Mouse (Mus musculus): ENCODE measurements at regions not wholly inside any gene's neighbourhood (a gene's known extent, or its start where the extent isn't known, plus 50 kb on each side); places are given as distances from the start of the nearest gene placed in this dataset.

DNA sequence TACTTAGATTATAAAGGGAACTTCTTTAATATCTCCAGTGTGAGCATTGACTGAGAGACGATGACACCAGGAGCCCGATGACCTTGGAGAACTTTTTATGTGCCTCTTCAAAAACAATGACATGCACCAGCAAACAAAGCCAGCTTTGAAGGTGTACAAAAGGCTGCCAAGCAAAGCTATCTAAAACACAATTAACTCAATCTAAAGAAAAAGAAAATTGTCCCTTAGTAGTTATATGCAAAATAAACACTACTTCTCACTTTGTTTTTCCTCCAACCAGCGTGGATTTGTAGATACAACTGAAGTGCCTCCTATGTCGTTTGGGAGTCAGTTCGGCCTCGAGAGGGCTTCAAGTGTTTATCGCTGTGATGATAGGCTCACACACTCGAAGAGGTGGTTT, 189.0 kb upstream of the Tle4 start:
- no peak for DNase-seq (ENCODE audit: low spot score)

DNA sequence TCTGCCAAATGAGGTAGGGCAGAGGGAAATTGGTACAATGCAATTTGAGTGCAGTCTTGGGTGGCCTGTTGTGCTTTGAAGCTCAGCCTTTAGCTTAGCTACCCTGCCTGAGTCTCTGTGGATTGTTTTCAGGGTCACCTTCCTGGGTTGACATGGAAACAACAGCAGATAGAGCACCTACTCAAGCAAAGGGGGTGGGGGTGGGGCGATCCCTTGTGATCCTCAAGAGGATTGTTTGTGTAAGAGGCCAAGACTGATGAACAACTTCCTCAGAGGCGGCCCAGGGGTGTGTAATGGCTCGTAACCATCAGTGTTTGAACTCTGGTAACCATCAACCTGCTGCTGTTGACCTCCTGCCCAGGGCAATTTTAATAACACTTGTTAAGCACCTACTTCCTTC, 187.8 kb upstream of the Tle4 start:
- DNase-seq (ENCODE audit: low spot score), result no peak

DNA sequence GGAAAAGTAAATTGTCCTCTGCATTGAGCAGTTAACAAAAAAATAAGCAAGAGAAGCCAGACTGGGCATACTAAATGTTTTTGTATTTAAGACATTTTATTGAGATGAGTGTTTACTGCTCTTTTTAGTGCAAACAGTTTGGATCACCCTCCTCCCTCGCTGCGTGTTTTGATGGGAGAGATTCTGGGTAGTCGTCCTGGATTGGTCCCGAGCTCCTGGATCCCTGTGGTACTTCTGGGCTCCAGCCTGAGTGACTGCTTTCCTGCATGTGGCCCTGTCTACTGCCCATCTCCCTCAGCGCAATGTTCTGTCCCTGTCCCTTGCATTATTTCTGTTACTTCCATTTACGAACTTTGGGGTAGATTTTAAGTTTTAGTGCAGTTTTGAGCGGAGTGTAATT, 179.9 kb upstream of the Tle4 start:
- no peak for DNase-seq (ENCODE audit: low spot score)

DNA sequence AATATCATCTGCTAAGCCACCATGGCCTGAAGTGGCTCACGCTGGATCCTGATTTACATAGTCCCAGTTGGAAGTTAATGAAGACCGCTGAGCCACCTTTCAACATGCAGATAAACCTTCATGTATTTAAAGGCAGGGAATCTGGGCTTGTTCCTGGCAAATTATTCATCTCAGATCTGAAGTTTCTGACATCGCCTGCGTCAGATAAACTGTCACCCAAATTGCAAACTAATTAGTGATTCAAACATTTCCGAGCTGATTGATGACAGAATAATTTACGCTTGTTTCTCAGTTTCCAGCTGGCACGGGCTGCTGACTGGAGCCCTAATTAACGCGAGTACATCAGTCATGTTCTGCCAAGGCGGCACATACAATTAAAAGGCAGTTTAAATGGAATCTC, 179.3 kb upstream of the Tle4 start:
- no peak for DNase-seq (ENCODE audit: low spot score)

DNA sequence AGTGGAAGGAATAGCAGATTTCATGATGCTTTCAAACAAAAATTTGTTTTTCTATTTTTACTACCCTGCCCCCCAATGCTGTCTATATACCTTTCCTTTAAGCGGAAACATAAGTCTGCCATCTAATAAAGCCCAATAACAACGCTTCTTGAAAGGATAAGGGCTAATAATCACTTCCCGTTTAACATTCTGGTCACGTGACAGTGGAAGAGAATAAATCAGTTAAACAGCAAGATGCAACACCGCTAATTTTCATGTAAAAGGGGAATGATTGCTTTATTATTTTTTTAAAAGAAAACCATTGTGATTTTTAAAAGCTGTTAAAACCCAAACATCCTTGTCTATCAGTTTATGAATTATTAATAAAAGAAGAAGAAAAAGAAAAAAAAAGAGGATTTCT, 178.9 kb upstream of the Tle4 start:
- DNase-seq (ENCODE audit: low spot score), result no peak

DNA sequence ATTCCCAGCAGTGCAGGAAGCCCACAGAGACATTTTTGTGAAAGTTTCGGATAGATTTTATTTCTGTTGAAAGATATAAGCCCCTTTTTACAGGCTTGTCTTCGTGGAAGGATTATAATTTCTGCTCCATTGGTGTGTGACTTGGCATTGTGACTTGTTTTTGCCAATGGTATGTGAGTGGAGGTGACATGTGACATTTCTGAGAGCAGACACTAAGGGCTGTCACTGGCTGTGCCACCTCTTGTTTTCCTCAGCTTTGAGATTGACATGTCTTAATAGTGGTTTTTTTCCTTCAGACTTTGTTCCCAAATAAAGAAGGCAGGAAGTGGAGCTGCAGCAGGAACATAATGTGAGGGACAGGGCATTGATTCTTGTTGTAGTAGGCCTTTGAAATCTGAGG, 174.9 kb upstream of the Tle4 start:
- DNase-seq (ENCODE audit: low spot score), result no peak

DNA sequence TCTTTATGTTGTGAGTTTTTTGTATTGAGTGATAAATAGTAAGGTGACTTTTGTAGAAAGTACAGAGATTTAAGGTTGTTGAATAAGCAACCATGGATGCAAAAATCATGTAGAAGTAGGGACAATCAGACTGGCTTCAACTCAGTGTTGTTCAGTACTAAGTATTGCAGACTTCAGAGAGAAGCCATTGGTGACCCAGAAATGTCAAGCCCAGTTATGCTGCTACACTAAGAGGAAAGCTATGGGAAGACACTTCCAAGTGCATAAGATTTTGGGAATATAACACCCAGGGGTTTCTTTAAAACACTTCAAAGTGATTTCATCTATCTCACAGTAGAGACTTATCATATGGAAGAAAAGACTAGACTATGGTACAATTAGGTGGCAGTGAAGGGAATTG, 154.8 kb upstream of the Tle4 start:
- DNase-seq (ENCODE audit: low spot score), result no peak

DNA sequence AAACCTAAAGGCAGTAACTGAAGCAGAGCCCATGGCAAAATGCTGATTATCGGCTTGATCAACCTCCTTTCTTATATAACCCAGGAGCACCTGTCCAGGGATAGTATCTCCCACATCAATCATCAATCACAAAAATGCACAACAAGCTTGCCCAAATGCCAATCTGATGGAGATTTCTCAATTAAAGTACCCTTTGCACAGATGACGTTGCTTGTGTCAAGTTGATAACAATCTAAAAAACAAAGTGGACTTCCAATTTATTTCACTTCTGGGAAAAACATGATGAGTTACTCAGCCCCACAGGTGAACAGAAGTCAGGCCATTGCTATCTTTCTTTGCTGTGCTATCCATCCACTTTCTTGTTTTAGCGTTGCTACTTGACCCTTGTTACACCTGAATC, 144.5 kb upstream of the Tle4 start:
- no peak for DNase-seq (ENCODE audit: low spot score)

DNA sequence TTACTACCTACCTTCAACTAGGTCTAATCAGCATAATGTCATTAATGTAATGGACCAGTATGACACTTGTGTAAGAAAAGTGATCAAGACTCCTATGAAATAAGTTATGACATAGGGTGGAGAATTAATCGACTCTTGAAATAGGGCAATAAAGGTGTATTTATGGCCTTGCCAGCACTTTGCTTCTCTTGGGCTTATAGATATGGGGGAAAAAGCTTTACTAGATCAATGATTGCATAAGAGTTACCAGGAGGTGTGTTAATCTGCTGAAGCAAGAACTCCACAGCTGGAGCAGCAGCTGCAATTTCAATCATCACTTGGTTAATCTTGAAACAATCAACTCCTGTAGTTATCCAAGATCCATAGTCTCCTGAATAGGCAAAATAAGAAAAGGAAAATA, 143.1 kb upstream of the Tle4 start:
- DNase-seq (ENCODE audit: low spot score), result no peak

DNA sequence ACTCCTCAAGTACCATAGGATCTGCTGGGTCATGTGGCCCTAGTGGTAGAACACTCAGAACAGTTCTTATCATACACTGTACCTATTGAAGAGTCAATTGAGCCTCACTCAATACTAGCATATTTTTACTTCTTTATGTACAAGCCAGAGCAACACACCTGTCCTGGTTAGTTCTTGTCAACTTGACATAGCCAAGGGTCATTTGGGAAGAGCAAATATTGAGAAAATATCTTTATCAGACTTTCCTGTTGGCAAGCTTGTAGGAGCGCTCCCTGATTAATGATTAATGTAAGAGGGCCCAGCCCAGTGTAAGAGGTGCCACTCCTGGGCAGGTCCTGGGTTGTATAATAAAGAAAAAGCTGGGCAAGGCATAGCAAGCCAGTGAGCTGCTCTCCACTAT, 142.3 kb upstream of the Tle4 start:
- DNase-seq (ENCODE audit: low spot score), result no peak

DNA sequence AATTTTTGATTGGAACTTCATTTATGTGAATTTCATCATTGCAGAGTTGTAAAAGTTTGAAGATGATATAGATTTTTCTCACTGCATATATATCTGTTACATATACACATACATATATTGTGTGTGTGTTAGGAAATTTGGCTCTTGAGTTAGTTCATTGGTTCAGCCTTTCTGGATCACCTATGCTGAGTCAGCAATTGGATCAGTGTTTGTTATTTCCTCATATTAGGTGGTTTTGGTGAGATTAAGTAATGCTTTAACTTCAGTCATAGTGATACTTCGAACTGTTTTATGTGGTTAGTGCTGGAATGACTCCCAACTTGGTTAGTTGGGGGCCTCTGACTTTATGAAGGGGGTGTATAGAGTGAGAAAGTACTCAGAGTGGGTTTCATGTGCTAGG, 138.7 kb upstream of the Tle4 start:
- DNase-seq (ENCODE audit: low spot score), result no peak

DNA sequence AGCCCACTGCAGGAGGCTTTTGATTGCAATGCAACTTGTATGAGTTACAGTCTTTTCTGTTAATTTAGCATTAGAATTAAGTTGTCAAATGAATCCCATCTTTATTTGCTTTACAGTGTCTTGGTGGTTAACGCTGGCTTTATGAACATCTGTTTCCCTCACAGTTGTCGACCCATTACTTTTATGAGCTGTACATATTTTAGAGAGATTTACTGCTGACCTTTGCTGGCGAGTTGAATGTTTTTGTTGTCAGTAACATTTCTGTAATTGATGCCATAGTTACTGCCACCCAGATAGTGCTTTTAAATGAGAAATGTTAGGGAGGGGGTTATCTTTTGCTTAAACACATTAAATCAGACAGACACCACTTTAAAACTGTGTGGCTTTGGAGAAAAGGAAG, 127.5 kb upstream of the Tle4 start:
- no peak for DNase-seq (ENCODE audit: low spot score)

DNA sequence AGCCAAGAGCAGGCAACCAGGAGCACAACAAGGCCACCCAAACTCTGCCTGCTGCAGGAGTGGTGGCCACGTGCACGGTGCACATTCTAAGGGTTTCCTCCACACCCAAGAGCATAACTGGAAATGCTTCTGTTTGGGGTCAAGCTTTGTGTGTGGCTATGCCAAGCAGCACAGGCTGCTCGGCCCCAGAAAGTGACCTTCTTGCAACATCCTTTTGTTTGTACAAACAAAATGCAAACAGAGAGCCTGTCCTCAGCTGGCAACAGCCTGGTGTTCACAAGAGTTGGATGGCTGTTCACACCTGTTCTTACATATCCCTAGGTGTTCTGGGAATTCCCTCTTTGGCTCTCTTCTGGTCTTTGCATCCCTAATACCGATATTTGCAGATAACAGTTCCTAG, 126.8 kb upstream of the Tle4 start:
- no peak for DNase-seq (ENCODE audit: low spot score)

DNA sequence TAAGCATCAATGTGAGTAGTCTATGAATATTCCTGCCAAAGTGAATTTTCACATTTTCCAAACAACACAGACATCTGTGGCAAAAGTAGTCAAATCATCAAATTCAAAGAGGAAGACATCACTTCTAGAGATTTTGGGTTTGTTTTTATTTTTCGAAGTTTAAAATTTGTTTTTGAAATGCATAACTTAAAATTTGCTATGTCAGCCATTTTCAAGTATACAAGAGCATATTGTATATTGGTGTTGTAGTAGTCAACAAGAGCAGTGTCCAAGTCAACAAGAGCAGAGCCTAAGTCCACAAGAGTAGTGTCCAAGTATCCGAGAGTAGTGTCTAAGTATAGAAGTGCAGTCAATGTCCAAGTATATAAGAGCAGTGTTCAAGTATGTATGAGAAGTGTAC, 107.9 kb upstream of the Tle4 start:
- no peak for DNase-seq (ENCODE audit: low spot score)

DNA sequence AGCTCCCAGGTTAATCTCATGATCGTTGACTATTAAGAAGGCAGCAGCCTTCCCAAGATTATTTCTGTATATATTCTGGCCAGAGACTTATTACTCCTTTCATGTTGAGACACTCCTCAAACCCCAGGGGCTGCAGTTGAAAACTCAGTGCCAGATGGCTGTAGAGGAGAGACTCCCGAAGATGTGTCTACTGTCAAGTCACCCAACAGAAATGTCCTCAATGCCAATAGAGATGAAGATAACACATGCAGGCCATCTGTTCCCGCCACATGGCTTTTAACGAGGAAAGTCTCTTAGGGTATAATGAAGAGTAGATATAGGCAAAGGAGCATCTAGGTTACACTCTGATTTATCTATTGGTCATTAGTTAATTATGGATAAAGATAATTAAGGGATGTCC, 103.3 kb upstream of the Tle4 start:
- DNase-seq (ENCODE audit: low spot score), result no peak

DNA sequence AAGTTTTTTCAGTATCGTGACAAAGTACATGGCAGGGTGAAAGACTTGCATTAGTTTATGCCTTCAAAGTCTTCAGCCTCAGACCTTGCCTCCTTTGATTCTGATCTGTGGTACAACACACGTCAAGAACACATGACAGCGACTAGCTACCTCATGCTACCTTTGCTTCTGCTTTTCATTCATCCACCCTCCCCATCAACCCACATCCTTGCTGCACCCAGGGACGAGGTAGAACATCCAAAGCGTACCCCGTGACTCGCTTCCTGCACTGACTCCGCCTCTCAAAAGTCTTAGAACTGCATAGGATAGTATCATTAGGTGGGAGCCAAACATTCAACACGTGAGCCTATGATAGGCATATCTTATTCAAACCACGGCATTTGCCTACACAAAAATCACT, 97.5 kb upstream of the Tle4 start:
- no peak for DNase-seq (ENCODE audit: low spot score)

DNA sequence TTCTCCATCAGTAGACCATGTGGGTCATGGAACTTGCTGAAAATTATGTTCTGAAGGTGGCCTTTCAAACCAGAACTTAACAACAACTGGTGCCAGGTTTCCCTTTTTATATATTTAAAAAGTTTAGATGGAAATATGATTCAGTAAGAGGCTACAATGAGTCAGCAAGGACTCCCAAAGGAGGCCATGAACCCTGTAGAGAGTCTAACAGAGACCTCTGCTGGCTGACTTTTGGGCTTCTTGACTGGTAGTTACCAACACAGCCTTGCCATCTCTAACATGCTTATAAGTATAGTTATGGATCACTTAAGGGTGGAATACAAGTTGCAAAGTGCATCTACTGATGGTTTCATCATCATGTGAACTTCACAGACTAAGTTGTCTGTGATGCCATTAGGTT, 94.3 kb upstream of the Tle4 start:
- DNase-seq (ENCODE audit: low spot score), result no peak

DNA sequence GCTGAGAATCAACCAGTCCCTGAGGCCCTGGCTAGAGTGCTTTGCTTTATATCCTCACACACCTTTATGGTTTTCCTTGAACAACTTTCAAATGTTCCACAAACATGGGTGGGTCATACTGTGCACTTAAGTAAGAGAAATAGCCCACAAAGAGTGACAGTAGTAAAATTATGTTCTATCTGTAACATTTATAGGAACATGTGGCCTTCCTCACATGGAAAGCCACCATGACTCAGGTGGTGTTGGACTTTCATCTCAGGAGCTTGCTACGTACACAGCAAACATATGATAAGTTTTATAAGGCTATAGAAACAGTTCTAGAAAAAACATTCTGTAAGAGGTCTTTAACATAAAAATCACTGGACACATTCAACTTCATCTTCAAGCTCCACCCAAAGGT, 87.8 kb upstream of the Tle4 start:
- no peak for DNase-seq (ENCODE audit: low spot score)

DNA sequence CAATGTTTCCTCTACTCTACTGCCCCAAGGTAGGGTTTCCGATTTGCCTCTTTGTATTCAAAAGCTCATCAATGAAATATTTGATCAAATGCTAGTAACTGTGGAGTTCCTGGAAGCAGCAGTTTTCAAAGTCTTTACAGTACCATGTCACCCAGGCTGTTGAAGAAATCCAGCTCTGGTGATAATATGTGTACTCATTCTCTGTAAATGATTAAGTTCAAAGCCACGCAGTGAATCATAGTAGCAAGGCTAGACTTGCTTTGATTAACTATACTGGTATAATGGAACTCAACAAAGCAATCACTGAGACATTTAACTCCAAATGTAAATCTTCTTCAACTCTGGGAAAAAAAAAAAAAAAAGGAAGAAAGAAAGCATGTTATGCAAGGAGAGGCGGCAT, 86.8 kb upstream of the Tle4 start:
- DNase-seq (ENCODE audit: low spot score), result no peak

DNA sequence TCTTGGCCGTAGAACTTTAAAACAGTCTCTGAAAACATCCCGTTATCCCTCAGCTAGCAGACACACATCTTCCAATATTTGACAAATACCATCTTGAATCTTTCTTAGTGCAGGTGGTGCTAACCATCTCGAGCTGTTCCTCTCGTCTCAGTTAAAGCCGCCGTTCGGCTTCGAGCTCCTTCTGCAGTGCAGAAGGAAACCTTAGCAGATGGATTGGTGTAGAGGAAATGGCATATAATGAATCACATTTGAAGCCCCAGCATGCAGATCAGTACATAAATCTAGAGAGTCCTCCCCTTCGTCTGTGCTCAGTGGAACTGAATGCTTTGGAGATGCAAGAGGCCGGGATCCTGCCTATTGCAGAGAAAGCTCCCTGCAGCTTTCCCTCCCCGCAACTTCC, 83.5 kb upstream of the Tle4 start:
- no peak for DNase-seq (ENCODE audit: low spot score)

DNA sequence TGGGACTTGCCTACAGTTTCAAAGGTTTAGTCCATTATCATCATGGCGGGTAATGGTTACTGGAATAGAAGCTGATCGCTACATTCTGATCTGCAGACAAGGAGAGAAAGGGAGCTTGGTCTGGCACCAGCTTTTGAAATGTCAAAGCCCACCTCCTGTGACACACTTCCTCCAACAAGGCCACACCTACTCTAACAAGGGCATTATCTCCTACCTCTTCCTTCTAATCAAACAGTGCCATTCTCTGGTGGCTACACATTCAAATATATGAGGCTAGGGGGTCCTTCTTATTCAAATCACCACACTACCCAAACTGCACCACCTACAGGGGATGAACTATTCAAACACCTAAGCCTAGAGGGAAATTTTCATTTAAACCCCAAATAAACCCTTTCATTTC, 81.9 kb upstream of the Tle4 start:
- DNase-seq (ENCODE audit: low spot score), result no peak

DNA sequence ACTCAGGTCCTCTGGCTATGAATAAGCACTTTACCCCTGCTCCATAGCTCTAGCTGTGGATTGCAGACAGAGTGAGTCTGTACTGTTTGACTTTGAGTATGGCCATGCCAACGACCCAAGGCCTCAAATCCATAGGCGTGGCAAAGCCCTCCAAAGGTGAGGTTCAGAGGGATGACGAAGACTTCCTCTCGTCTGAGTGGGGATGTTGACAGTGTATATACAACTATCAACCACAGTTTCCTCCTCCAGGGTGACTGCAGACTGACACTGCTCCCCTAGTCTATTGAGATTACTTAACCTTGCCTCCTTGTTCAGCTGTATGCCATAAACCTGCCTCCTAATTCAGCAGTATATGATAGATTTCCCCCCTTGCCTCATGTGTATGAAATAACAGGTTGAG, 80.7 kb upstream of the Tle4 start:
- no peak for DNase-seq (ENCODE audit: low spot score)

DNA sequence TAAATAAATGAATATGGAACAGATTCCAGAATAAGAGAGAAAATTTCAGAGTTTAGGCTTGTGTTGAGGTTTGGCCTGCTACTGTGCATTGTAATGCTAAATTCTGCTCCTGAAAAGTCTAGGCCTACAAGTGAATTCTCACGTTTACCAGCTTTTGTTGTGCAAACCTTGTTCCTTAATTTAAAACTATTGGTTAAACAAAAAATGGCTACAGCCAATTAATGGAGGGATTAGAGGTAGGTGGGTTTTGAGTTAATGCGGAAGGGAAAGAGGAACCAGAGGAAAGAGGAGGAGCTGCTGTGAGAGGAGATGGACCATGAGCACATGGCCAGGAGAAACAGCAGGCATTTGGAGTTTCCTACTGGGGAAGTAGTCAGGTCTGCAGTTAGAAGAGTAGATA, 79.1 kb upstream of the Tle4 start:
- DNase-seq (ENCODE audit: low spot score), result no peak

DNA sequence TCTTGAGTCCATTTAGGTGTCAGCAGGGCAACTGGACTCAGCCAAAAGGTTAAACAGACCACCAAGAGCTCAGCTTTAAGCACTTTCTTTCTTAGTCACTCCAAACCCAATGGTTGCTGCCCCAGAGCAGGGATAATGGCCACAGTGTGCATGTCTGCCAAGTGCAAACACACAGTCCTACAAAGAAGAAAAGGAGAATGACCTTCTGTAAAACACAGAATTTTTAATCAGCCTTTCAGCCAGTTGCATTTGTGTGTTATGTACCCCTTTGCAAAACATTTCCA, 72.9 kb upstream of the Tle4 start:
- DNase-seq (ENCODE audit: low spot score), result no peak

DNA sequence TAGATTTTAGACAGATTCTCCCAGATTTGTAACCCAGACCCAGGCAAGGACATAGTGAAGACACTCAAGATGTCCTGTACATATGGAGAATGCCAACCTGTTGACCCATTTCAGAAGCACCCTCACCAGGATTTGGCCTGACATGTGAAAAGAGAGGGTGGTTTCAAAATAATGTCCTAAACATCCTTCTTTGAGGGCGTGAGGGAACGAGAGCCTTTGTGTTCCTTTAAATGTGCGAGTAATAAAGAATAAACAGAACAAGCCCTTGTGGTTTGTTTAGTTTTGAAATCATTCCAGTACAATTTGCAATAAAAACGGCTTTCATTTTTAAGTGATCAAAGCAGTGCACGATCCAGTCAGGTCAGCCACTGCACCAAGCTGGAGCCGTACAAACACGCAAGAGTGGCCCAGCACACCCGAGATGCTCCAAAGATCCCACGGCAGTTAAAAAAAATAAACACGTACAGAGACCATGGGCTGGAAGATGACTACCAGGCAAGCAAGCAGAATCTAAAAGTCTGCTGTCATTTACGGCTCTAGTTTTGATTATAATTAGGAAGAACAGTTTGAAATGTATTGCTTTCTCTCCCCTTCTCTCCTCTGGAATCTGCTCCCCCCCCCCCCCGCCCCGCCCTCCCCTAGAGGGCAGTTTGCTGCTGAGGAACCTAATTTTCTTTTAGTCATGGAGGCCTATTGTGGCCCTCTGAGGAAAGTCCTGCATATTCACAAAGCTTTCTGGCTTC, 72.4 kb upstream of the Tle4 start:
- DNase-seq (ENCODE audit: low spot score), result no peak
